Mouse (Mus musculus) fat pad, adult 2 months (tissue): ENCODE results near the gene Rin2.
A peak's percentile ranks its signal among the peaks of the same experiment; 100 is the strongest.

Experiments used
- DNase-seq: peaks from one replicate; pipeline ENCODE4 v3.0.0-alpha.2; 2011; ENCODE audit warnings: low read depth, low spot score; ENCODE audit errors: extremely low read depth

Gene Rin2

DNA sequence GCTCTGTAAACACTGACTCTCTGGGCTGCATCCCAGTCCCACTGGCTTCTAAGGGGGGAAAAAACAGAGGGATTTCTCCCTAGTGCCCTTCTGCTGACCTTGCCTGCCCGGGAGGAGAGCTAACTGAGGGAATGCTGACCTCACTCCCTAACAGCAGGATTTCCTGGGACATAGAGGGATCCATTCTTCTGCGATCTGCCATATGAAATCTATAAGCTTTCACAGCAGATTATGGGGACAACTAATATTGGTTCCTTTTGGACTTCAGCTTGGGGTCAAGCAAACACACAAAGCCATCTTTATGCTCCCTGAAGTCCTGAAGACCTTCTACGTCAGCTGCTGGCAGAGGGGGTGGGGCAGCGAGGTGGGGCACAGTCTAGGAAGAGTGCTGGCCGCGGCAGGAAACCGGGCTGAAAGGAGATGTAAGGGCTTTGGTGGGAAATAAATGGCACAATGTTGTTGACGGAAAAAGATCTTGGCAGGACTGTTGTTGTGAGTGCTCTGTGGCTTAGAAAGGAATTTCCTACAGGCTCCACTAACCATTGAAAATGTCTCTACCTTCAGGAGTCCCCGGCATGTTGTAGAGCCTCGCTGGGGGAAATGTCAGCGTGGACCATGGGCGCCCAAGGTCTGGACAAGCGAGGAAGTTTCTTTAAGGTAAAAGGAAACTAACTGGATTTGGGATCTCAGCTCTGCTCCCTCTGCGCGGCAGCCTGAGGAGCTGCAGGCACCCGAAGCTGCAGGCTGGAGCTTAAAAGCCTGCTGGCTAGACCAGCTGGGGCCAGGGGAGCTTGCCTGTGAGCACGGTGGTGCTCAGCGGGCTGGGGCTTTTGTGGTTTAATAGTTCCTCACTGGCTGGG is 111.0 kb downstream of the Rin2 start:
- no peak for DNase-seq

DNA sequence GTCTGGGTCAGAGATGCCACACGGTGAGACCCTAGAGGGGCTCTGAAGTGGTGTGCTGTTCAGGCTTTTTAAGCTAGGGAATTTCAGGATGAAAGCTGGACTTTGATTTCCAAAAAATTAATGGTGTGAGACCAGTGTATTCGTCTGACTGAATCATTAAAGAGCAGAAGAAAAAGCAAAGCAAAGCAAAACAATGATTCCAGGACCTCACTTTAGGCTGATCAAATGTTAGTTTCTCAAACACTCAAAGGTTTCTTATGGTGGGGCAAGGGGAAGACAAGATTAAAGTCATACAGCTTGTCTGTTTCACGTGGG is 111.6 kb downstream of the Rin2 start:
- no peak for DNase-seq

DNA sequence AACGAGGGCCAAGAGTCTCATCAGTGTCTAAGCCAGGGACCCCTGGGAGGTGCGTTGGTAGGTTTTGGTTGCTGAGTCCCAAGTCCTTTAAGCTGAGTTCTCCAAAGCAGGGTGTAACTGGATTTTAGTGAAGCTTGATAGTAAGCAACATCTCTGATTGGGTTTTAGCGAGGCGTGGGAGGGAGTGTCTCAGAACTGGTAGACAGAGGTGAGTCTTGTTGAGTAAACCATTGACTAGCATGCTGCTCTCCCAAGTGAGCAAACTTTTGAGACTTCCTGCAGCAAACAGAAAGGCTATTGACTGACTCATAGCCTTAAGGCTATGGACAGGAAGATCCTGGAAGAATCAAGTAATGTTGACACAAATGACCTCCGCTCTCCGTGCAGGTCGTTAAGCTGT is 112.5 kb downstream of the Rin2 start:
- peak; percentile 18 for DNase-seq

- DNase-seq, result no peak
These were observed 113.7 kb downstream of the Rin2 start for GRCm38 (mm10) chr2:145788562-145789346.

- no peak for DNase-seq
These were observed 118.7 kb downstream of the Rin2 start for GRCm38 (mm10) chr2:145793702-145794101.

DNA sequence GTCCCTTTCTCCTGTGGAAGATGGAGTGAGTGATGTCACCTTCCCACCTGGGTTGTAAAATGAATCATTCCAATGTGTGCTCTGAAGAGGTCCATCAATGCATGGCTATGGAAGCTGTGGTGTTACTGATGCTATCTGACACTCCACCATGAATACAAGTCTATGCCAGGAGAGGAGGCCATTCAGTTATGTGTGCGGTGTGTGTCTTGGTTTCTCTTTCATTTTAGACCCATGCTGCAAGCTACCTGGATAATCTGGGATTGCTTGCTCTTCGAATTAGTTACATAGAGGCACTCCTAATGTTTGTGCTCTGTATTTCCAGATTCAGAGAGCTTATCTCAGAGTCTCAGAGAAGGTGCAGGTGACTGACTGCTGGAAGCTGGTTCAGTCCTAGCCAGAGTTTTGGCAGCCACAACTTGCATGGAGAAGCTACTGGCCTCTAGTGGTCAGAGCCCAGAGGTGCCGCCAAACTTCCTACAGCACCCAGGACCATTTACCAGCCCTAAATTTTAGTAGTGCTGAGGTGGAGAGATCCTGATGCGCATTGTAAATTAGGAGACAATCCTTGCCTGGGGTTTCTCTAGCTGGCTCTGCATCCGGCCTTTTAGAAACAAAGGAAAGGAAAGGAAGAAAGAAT is 119.4 kb downstream of the Rin2 start:
- DNase-seq, result no peak

- no peak for DNase-seq
These were observed 122.8 kb downstream of the Rin2 start for GRCm38 (mm10) chr2:145797851-145798250.

DNA sequence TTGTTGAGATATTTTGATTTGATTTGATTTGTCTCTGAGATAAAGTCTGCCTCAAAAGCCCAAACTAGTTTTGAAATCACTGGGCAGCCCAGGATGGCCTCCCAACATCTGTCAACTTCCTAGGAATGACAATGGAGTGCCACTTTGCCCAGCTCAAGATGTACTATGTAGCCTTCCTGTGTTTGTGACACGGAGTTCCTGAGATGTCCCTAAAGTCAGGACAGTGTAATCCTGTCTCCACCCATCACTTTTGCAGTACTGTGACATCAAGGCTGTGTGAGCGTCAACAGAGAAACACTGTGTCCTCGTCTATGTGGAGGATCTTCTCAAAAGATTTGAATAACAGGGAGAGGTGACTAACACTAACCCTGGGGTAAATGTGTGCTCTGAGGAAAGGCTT is 123.9 kb downstream of the Rin2 start:
- DNase-seq, result no peak

DNA sequence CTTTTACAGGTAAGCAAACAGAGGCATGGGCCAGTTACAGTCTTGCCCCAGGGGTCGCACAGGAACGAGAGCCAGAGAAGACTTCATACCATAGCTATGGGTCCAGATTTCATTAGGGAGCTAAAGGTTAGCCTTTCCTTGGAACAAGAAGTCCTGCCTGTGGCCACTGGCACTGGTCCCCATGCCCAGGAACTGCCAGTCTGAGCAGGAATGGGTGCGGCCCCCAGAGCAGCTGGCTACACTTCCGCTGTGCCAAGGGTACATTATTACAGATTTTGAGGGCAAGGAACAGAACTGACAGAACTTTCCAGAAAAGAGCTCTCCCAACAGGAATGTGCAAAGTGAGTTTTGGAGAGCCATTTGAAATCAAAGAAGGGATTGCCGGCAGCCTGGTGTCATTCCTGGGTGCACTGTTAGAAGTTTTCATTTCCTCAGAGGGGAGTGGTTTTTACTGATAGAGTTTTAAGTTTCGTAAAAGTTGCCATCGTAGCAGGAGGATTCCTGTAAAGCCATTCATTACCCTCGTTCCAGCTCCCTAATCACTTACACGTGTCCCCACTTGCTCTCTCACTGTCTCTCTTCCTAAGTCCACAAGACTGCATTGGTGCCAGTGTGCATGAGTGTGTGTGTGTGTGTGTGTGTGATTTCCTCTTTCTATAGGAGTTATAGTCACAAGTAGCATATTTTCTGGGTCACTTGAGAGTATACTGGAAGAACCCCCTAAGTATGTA is 126.5 kb downstream of the Rin2 start:
- DNase-seq, result peak; percentile 65

DNA sequence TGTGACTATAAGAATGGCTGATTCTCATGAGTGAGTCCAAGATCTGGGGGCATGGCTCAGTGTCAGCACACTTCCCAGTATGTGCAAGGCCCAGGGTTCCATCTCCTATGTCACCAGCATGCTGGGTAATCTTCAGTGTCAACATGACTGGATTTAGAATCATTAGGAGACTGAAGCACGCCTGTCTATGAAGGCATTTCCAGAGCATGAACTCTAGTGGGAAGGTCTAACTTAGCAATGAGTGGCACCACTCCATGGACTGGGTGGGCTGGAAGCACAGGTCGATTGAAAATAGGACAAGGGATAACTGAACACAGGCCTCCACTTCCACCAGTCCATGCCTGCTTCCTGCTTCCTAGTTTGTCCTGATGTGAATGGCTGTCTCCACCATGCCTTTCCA is 127.6 kb downstream of the Rin2 start:
- DNase-seq, result no peak

DNA sequence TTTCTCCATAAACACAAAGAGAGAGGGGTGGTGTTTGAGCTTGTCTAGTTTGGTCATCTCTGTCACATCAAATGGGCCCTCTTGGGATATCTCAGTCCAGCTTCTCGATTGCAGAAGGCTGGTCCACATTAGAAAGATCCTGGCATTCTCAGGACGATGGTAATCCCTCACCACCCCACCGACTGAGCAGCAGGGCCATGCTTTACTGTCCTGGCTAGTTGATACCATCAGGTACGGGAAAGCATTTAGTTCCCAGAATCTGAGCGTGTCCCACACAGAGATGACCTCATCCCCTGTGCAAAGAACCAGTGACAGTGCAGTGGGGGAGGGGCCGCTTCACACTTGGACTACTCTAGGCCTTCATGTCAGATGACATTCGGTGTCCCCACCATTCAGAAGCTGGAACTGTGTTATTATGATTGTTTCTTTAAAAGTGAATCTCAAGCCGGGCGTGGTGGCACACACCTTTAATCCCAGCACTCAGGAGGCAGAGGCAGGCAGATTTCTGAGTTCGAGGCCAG is 128.9 kb downstream of the Rin2 start:
- DNase-seq, result no peak

- no peak for DNase-seq
These were observed 129.5 kb downstream of the Rin2 start for GRCm38 (mm10) chr2:145804524-145804923.

GRCm38 (mm10) chr2:145807276-145807675 is 132.3 kb downstream of the Rin2 start:
- no peak for DNase-seq

DNA sequence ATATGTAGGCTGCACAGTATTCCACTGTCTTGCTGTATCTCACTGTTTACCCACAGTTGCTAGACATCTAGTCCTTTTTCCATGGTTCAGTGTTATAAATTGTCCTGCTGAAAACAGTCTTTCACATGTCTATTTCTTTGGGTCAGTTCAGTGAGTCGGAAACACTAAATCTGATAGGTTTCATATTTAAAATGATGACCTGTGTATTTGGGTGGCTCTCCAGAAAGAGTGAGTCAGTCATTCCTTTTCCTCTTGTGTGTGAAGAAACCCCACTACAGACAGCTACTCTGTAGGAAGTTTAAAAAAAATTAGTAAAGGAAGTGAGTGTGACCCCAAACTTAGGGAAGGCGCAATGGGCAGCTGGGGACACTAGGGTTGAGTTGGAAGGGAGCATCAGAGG is 133.2 kb downstream of the Rin2 start:
- no peak for DNase-seq

GRCm38 (mm10) chr2:145808667-145809066 is 133.7 kb downstream of the Rin2 start:
- no peak for DNase-seq

DNA sequence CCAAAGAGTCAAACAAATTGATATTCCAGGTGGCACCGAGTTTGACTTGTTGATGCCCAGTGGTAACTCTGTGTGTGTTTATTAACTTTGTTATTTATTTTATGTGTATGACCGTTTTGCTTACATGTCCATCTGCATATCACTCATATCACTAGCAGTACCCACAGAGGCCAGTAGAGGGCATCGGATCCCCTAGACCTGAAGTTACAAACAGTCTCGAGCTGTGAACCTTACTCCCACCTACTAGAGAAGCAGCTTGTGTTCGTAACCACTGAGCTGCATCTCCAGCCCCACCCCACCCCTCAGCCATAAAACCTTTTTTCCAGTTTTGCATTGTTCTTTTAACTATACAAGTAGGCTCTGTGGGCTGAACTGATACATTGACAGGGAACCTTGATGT is 135.7 kb downstream of the Rin2 start:
- no peak for DNase-seq

- DNase-seq, result no peak
These were observed 137.8 kb downstream of the Rin2 start for GRCm38 (mm10) chr2:145812818-145813217.

DNA sequence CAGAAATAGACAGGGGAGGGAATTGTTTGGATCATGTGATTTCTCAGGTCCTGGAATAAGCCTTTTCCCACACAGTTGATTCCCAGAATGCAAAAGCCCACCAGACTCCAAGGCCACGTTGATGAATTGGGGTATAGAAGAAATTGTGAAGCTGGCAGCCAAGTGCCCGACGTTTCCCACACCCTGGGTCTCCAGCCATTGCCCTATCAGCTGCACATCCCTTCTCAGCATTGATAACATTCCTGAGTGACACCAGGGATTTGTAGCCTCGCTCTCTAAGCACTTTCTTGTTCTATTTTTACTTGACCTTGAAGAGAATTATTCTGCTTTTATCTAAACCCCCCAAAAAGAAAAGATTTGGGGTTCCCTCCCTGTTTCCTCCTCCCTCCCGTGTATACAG is 142.2 kb downstream of the Rin2 start:
- no peak for DNase-seq

DNA sequence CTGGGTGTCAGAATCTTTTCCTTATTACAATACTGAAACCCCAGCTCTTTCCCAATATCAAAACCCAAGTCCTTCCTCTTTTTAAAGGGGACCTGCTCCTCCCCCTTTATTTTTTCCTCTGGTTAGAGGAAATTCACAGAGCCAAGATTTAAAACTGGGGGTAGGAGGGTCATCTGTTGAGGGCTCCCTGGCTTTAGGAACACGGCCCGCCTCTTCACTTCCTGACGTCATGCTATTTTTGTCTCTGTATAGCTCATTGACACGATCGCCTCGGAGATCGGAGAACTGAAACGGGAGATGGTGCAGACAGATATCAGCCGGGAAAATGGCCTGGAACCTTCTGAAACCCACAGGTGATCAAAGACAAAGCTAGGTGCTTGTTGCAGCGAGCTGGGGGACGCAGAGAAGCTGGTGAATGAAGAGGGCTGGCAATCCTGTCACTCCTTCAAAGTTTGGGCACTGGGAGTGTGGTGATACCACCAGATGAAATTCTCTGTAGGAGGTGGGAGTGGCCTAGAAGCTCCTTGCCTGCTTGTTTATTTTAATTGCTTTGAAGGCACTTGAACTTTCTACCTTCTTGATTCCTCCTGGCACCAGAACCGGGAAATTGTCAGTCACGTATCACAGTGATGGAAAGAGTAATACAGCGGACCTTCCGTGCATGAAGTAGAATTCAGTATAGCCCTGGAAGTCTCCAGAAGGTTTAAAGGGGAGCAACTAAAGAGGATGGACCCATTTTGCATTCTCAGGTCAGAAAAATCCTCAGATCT is 147.2 kb downstream of the Rin2 start:
- DNase-seq, result no peak
